14 mouse cellular contexts compared by ENCODE assay signal in genomic region chr7:99864241-99865028, GRCm38 (mm10). TPM values are rescaled to one million over a fixed set of nuclear protein-coding genes. Genes with fewer than 3 reads are reported as not detected.
DNase-seq lines count a peak whose midpoint lies in the region; ATAC-seq and TF ChIP-seq lines count a peak whose summit lies in the region.
"Had no signal": no experiment of that assay in that cellular context is flagged by ENCODE, and none has a peak within 500 bp of the region (broad histone marks: within the 10 kb centered on the region; RNA-seq: fewer than 3 reads in every experiment).

No protein-coding gene starts in this region.

- H3K27me3 ChIP-seq in forebrain, embryonic 11.5 days (ENCODE audit: control insufficient read depth, insufficient read depth, low read length): no peaks in the 10 kb centered on the region
- H3K27me3 ChIP-seq in forebrain, embryonic 13.5 days: no peaks in the 10 kb centered on the region
- no peaks in the 10 kb centered on the region for H3K27me3 ChIP-seq in hindbrain, postnatal 0 days (ENCODE audit: insufficient read depth, low read length)
- H3K27me3 ChIP-seq: limb, embryonic 15.5 days; neural tube, embryonic 13.5 days had no signal

- ATAC-seq in forebrain, embryonic 11.5 days (replicated peaks; ENCODE audit: low FRiP score): peak; percentile 55; the same call in 1 of the 2 replicates
- no peak for ATAC-seq in forebrain, embryonic 13.5 days
- no peak for ATAC-seq in hindbrain, postnatal 0 days
- ATAC-seq: intestine, embryonic 16.5 days had no signal

- H3K4me3 ChIP-seq in forebrain, embryonic 11.5 days (ENCODE audit: low read depth, low read length): no peak overlapping the region
- H3K4me3 ChIP-seq in forebrain, embryonic 13.5 days: no peak overlapping the region
- H3K4me3 ChIP-seq in left cerebral cortex, adult 2 months: no peak overlapping the region
- no peak overlapping the region for H3K4me3 ChIP-seq in hindbrain, postnatal 0 days (ENCODE audit: low read length)
- H3K4me3 ChIP-seq: limb, embryonic 15.5 days; neural tube, embryonic 13.5 days had no signal

- H3K9me3 ChIP-seq in forebrain, embryonic 11.5 days (ENCODE audit: control insufficient read depth, low read length): no peaks in the 10 kb centered on the region
- no peaks in the 10 kb centered on the region for H3K9me3 ChIP-seq in forebrain, embryonic 13.5 days (replicated peaks)
- no peaks in the 10 kb centered on the region for H3K9me3 ChIP-seq in hindbrain, postnatal 0 days (ENCODE audit: low read length)
- H3K9me3 ChIP-seq: G1E; limb, embryonic 15.5 days; neural tube, embryonic 13.5 days had no signal

- peaks cover 2% of the 10 kb centered on the region; the same call in 1 of the 2 replicates for H3K4me1 ChIP-seq in forebrain, embryonic 11.5 days (replicated peaks; ENCODE audit: control insufficient read depth, insufficient read depth, low read length)
- 0 out of 2 replicates have a peak, but pooled peaks cover 11% of the 10 kb centered on the region for H3K4me1 ChIP-seq in forebrain, embryonic 13.5 days
- H3K4me1 ChIP-seq in hindbrain, postnatal 0 days (ENCODE audit: insufficient read depth, low read length): no peaks in the 10 kb centered on the region
- H3K4me1 ChIP-seq: limb, embryonic 15.5 days had no signal

- no peak for TF ChIP-seq CTCF in left cerebral cortex, adult 2 months (IDR thresholded peaks at IDR 0.05)
- TF ChIP-seq CTCF in hindbrain, postnatal 0 days (IDR thresholded peaks at IDR 0.05; ENCODE audit: low read depth): no peak

- H3K36me3 ChIP-seq in forebrain, embryonic 11.5 days (ENCODE audit: control insufficient read depth, insufficient read depth, low read length): no peaks in the 10 kb centered on the region
- H3K36me3 ChIP-seq in forebrain, embryonic 13.5 days (ENCODE audit: poor library complexity, severe bottlenecking): no peaks in the 10 kb centered on the region
- H3K36me3 ChIP-seq in hindbrain, postnatal 0 days (ENCODE audit: insufficient read depth, low read length): no peaks in the 10 kb centered on the region
- H3K36me3 ChIP-seq: G1E; limb, embryonic 15.5 days; neural tube, embryonic 13.5 days had no signal

- H3K27ac ChIP-seq in forebrain, embryonic 11.5 days (ENCODE audit: low read depth, low read length): no peak overlapping the region
- no peak overlapping the region for H3K27ac ChIP-seq in forebrain, embryonic 13.5 days
- peak overlapping the region; percentile 28; the same call in 1 of the 2 replicates for H3K27ac ChIP-seq in left cerebral cortex, adult 2 months
- no peak overlapping the region for H3K27ac ChIP-seq in hindbrain, postnatal 0 days
- H3K27ac ChIP-seq: limb, embryonic 15.5 days; neural tube, embryonic 13.5 days had no signal

- intact Hi-C loops in left cerebral cortex, adult 2 months (cut with DNase I): no loop called here
- intact Hi-C loops in left cerebral cortex, postnatal 25 days (cut with DNase I): no loop called here

- peak; percentile 65 for DNase-seq in forebrain, embryonic 11.5 days (ENCODE audit: low spot score)
- no peak for DNase-seq in left cerebral cortex, adult 2 months (ENCODE audit: extremely low spot score in 1 of 2, low spot score in 2 of 2)
- DNase-seq in left cerebral cortex, postnatal 25 days (ENCODE audit: low spot score in 2 of 2): no peak
- peak; percentile 30 for DNase-seq in adipocyte (ENCODE audit: low spot score)
- DNase-seq in hindbrain, postnatal 0 days (ENCODE audit: low spot score): peak; percentile 49
- DNase-seq in layer of hippocampus, adult 8-10 months (ENCODE audit: low spot score in 2 of 2): no peak
- no peak for DNase-seq in adrenal gland, adult 2 months
- DNase-seq: layer of hippocampus, adult 9-11 months had no signal

- H3K9ac ChIP-seq in forebrain, embryonic 11.5 days (ENCODE audit: low read length): no peak overlapping the region
- H3K9ac ChIP-seq in forebrain, embryonic 13.5 days: no peak overlapping the region
- H3K9ac ChIP-seq in hindbrain, postnatal 0 days (replicated peaks; ENCODE audit: low read length): no peak overlapping the region
- H3K9ac ChIP-seq: limb, embryonic 15.5 days; neural tube, embryonic 13.5 days had no signal

- WGBS in forebrain, embryonic 11.5 days: 40% methylated on average over 11 of the region's 11 CpGs
- 9% methylated on average over 6 of the region's 11 CpGs for WGBS in forebrain, embryonic 13.5 days
- 25% methylated on average over 10 of the region's 11 CpGs for WGBS in hindbrain, postnatal 0 days

- H3K4me2 ChIP-seq in forebrain, embryonic 11.5 days (ENCODE audit: low read depth, low read length, severe bottlenecking): no peak overlapping the region
- H3K4me2 ChIP-seq in forebrain, embryonic 13.5 days: no peak overlapping the region
- no peak overlapping the region for H3K4me2 ChIP-seq in hindbrain, postnatal 0 days (ENCODE audit: low read depth, low read length)
- H3K4me2 ChIP-seq: limb, embryonic 15.5 days; neural tube, embryonic 13.5 days had no signal

RNA-seq across cellular contexts. Expression of gene Spcs2, which starts 1.2 kb away (rescaled TPM):
- 332 and 344 TPM in 2 replicates for polyA plus RNA-seq in forebrain, embryonic 11.5 days (2014; fragmentation: Nextera tagmentation; extraction: Ambion mirVana)
- 334 and 336 TPM in 2 replicates for polyA plus RNA-seq in forebrain, embryonic 13.5 days (2015; fragmentation: Nextera tagmentation; extraction: Ambion mirVana)
- 10 to 100 TPM; 86.4 to 90.6 TPM for total RNA-seq in left cerebral cortex, adult 2 months (2021)
- 100 to 1,000 TPM in 1 of 2 experiments, 10 to 100 TPM in 1; 93.5 to 102 TPM for total RNA-seq in left cerebral cortex, postnatal 25 days (2021)
- total RNA-seq in hindbrain, postnatal 0 days (2014; rRNA removed): 94.2 and 111 TPM in 2 replicates
- 258 and 293 TPM in 2 replicates for polyA plus RNA-seq in hindbrain, postnatal 0 days (2015; fragmentation: Nextera tagmentation; extraction: Ambion mirVana)
- total RNA-seq in layer of hippocampus, adult 8-10 months (2022): 100 to 1,000 TPM in 1 of 4 experiments, 10 to 100 TPM in 3; 88.4 to 103 (median 94.7) TPM
- 100 to 1,000 TPM; 150 to 186 TPM for total RNA-seq in adrenal gland, adult 2 months (2021)
- polyA plus RNA-seq in adrenal gland, adult 2 months (2012; rRNA removed): 10.0 and 13.1 TPM in 2 replicates

RNA-seq across cellular contexts. Expression of gene Xrra1, which starts 5.5 kb away (rescaled TPM):
- 0.56 and 0.61 TPM in 2 replicates for polyA plus RNA-seq in forebrain, embryonic 11.5 days (2014; fragmentation: Nextera tagmentation; extraction: Ambion mirVana)
- polyA plus RNA-seq in forebrain, embryonic 13.5 days (2015; fragmentation: Nextera tagmentation; extraction: Ambion mirVana): 0.46 and 0.53 TPM in 2 replicates
- total RNA-seq in left cerebral cortex, adult 2 months (2021): 1 to 10 TPM in 1 of 2 experiments, under 1 TPM in 1; 0.77 to 1.6 TPM
- total RNA-seq in left cerebral cortex, postnatal 25 days (2021): 1 to 10 TPM in 1 of 2 experiments, under 1 TPM in 1; 0.78 to 1.2 TPM
- total RNA-seq in hindbrain, postnatal 0 days (2014; rRNA removed): 1.7 and 2.6 TPM in 2 replicates
- 1.0 and 1.3 TPM in 2 replicates for polyA plus RNA-seq in hindbrain, postnatal 0 days (2015; fragmentation: Nextera tagmentation; extraction: Ambion mirVana)
- 1 to 10 TPM in 3 of 4 experiments, under 1 TPM in 1; 0.57 to 1.6 (median 1.2) TPM for total RNA-seq in layer of hippocampus, adult 8-10 months (2022)
- total RNA-seq in adrenal gland, adult 2 months (2021): 10 to 100 TPM in 1 of 2 experiments, under 1 TPM in 1; 0.41 to 10.0 TPM
- polyA plus RNA-seq in adrenal gland, adult 2 months (2012; rRNA removed): 38.1 and 64.4 TPM in 2 replicates
- total RNA-seq: common myeloid progenitor, adult 5-6 weeks had no signal

RNA-seq across cellular contexts. Expression of gene Neu3, which starts 36.2 kb away (rescaled TPM):
- 1.2 and 2.3 TPM in 2 replicates for polyA plus RNA-seq in forebrain, embryonic 11.5 days (2014; fragmentation: Nextera tagmentation; extraction: Ambion mirVana)
- polyA plus RNA-seq in forebrain, embryonic 13.5 days (2015; fragmentation: Nextera tagmentation; extraction: Ambion mirVana): 1.1 and 1.2 TPM in 2 replicates
- 1 to 10 TPM; 2.8 to 2.9 TPM for total RNA-seq in left cerebral cortex, adult 2 months (2021)
- 1 to 10 TPM; 2.8 to 2.9 TPM for total RNA-seq in left cerebral cortex, postnatal 25 days (2021)
- 1.3 and 2.1 TPM in 2 replicates for total RNA-seq in hindbrain, postnatal 0 days (2014; rRNA removed)
- 1.6 and 2.1 TPM in 2 replicates for polyA plus RNA-seq in hindbrain, postnatal 0 days (2015; fragmentation: Nextera tagmentation; extraction: Ambion mirVana)
- total RNA-seq in layer of hippocampus, adult 8-10 months (2022): 1 to 10 TPM; 2.7 to 4.0 (median 3.5) TPM
- 1 to 10 TPM; 1.8 to 2.7 TPM for total RNA-seq in adrenal gland, adult 2 months (2021)
- 1.4 TPM in 2 replicates for polyA plus RNA-seq in adrenal gland, adult 2 months (2012; rRNA removed)

Comparison
In these comparisons a context has a peak if more than half of its experiments do, and no peak if none do; other contexts are left out.
1. DNase-seq: peak in forebrain, embryonic 11.5 days (single experiment), adipocyte (single experiment) and hindbrain, postnatal 0 days (single experiment); none in left cerebral cortex, adult 2 months (0 of 2), left cerebral cortex, postnatal 25 days (0 of 2), layer of hippocampus, adult 8-10 months (0 of 2) and adrenal gland, adult 2 months (single experiment).